Mouse (Mus musculus): ENCODE data around the gene Tial1.

Tial1 gene

DNA sequence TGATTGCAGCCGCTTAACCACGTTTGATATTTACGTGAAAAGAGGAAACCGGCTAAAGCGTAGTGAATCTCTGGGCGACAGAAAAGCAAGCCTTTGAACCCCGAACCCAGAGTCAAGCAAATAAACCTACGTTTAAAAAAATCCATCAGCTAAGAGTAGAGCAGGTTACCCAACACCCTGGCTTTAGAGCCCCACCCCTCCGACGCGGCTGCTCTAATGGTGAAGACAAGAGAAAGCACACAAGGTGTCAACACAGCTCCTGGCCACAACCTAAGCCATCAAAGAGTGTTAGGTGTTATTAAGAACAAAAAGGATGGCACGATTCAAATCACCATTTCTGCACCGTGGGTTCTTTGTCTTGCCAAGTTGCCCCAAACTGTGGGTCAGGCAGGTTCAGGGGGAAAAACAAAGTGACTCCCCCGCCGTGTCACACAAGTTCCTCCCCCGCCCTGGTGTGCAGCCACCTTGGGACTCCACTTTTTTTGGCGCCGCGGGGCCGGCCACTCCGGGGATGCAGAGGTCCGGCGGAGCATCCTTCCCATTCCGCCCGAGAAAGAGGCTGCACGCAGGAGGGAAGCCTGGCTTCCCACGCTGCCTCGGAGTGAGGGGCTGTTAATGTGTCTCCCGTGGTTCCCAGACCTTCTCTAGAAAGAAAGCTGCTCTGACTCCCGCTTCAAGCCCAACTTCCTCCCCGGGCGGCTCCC lies 44.1 kb downstream of the Tial1 start:
- in situ Hi-C loops (cut with MboI; ENCODE audit: low sequenced_read_pairs), result no loop called here

DNA sequence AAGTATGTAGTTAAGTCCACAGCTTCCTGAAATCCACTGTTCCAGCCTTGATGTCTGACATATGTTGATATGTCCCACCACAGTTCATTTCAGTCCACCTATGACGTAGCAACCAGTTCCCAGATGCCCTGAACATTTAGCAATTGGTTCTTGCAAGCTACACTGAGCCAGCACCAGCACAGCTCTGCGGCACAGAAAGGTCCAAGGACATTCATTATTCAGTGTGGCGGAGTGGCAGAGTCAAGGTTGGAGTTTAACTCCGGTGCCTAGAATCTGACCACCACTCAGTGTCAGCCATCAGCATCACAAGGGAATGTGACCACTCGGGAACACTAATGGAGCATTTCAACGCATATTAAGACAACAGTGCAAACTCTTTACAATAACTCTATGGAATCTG lies 44.9 kb downstream of the Tial1 start:
- in situ Hi-C loops (cut with MboI; ENCODE audit: low sequenced_read_pairs), result no loop called here

DNA sequence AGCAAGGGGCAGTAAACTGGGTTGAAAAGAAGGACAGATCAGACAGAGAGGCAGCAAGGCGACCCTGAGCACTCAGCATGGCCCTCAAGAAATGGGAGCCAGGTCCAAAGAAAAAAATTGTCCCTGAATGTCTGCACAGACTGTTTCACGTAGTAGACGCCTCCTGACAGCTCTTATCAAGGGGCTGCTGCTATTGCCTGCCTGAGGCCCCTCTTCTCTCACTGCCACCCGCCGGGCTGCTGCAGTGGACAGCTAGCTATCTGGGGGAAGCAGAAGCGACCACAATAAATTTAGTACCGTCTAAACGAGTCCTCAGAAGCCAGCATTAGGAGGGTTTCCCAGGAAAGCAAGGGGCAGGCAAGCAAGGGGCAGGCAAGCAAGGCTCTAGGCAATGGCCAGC lies 47.1 kb downstream of the Tial1 start:
- in situ Hi-C loops (cut with MboI; ENCODE audit: low sequenced_read_pairs), result no loop called here

DNA sequence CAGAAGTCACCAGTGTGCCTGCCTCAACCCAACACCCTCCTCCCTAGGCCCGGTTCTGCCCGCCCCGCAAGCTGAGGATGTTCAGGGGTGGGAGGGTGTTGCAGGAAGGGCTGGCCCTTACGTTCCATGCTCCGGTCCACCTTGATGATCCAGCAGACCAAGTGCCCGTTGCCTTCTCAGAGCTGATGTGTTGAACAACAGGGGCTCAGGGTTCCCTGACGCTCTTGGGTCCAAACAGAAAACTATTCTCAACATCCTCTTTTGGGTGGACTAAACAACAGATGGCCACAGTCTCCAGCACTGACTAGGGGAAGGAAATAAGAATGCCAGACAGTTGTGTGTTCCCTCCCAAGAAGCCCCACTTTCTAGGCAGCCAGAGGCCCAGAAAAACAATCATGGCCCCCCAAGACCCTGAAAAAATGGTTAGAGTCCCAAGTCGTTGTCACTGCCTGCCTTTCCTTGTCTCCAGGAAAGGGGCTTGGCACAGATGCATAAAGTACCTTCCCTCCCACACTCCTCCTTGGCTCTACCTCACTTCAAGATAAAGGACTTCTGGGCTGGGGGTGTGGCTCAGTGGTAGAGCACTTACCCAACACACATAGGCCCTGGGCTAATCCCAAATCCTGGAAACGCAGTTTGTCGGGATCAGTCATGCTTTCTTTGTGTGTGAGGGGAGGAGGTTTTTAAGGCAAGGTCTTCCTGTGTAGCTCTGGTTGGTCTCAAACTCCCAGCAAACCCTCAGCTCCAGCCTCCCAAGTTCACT lies 49.3 kb downstream of the Tial1 start:
- in situ Hi-C loops (cut with MboI; ENCODE audit: low sequenced_read_pairs), result no loop called here

DNA sequence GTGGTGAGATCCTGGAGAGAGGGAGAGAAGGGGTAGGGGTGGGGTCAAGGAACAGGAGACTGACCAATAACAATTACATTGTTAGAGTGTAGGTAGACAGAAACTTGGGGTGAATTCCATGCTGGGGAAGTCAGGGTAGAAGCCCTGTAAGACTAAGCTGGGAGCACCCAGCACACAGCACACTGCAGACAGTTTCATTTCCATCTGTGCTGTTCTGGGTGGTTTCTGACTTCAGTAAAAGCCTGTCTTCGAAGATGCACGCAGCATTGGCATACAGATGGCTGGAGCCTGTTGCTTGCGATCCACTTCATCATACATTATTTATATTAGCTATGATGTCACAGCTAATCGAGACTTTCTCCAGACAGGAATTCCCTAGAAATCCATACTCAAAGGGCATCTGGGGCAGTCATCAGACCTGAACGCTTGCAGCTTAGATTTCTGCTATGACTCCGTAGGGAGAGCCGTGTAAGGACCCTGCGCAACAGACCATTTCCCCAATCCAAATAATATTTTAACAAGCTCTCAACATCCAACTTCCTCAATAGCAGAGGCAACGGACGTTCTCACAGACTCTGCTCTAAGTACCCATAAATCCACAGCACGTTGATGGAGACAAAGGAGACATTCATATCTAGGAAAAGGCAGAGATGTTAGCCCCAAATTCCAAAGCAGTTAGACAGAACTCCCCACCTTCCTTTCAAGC lies 50.7 kb downstream of the Tial1 start:
- in situ Hi-C loops (cut with MboI; ENCODE audit: low sequenced_read_pairs), result no loop called here

DNA sequence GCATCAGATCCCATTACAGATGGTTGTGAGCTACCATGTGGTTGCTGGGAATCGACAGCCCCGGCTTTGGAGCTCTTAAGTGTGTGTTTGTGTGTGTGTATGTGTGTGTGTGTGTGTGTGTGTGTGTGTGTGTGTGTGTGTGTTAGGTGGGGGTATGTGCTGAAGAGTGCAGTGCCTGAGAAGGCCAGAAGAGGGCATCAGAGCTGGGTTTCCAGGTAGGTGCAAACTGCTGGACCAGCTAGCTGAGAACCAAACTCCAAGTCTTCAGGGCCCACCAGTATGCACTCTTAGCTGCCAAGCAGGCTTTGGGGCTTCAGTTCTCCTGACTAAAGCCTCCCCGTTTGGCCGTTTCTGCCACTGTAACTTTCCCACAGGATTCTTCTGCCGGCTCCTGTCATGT lies 53.3 kb downstream of the Tial1 start:
- in situ Hi-C loops (cut with MboI; ENCODE audit: low sequenced_read_pairs), result no loop called here

DNA sequence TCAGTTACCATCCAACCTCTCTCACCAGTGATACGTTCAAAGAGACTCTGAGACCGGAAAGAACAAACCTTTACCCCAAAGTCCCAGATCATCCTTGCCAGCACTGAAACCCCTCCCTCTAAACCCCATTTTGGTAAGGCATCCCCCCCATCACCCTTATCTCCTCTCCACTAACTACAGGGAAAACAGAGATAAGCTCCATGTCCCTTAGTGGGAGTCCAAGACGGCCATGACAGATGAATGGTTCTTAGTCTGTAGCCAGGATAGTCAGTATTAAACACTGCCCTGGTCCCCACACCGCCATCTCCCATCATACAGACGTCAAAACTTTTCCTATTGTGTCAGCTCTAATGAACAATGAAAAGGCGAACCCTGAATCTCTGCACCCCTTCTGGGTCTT lies 57.5 kb downstream of the Tial1 start:
- in situ Hi-C loops (cut with MboI; ENCODE audit: low sequenced_read_pairs), result no loop called here

DNA sequence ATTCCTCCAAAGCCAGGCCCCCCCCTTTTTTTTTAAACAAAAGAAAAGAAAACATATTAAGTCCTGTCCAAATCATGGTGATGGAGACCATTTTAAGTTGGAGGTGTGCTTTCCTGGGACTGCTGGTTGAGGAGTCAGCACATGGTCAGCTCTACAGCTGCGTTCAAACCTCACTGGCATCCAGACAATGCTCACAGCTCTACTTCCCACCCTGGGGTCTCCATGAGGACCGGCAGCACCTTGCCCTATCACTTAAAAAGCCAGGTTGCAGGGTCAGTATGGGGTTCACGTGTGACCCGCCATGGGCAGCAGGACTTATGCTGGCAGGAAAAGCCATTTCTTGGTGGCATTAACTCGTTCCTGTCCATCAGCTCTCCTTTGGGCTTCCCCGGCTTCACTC lies 57.9 kb downstream of the Tial1 start:
- in situ Hi-C loops (cut with MboI; ENCODE audit: low sequenced_read_pairs), result no loop called here

DNA sequence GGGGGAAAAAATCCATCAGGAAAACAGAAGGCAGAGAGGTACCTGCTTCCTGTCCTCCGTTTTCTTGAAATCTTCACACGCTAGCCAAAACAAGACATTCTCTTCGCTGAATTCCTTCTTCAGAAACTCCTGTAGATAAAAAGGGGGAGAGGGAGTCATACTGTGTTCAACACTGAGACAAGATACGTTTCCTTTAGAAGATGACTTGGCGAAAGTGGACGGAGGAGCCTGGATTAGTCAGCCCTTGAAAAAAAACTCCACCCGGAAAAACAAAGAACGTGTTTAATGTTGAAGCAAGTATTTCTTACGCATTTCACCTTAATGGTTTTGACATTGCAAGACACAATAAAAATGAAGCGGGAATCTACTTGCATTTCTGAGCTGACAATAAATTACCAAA lies 58.4 kb downstream of the Tial1 start:
- in situ Hi-C loops (cut with MboI; ENCODE audit: low sequenced_read_pairs), result no loop called here

DNA sequence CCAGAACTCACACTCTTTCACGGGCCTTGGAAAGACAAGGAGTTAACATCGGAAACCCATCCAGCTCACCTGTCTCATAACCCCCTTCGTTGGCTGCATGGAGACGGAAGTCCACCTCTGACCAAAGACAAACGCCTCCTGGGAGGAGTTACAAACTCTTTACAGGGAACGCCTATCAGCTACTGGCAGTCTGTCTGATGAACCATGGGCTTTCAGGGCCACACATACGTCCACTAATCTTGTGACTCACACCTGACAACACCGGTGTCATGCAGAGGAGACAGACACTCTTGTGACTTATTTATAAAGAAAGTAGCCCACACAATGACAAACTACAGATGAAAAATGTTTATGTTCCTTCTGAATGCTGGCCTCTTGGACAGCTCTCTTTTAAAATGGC lies 58.9 kb downstream of the Tial1 start:
- in situ Hi-C loops (cut with MboI; ENCODE audit: low sequenced_read_pairs), result no loop called here

DNA sequence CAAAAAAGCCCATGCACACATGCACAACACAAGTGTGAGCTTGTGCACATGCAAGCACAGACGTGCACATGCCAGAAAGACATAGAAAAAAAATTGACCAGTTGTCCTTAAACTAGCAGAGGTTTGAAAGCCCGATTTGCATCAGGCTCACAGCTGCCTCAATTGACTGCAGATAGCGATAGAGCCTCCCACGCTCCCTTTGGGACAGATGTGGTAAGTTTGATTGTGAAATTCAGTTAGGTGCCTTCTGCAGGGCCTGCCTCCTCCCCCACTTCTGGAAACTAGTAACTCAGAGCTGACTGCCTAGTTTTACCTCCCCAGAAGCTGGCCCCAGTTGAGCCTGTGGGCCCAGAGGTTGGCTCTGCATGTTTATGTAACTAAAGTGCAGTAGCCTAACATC lies 62.9 kb downstream of the Tial1 start:
- in situ Hi-C loops (cut with MboI; ENCODE audit: low sequenced_read_pairs), result no loop called here

DNA sequence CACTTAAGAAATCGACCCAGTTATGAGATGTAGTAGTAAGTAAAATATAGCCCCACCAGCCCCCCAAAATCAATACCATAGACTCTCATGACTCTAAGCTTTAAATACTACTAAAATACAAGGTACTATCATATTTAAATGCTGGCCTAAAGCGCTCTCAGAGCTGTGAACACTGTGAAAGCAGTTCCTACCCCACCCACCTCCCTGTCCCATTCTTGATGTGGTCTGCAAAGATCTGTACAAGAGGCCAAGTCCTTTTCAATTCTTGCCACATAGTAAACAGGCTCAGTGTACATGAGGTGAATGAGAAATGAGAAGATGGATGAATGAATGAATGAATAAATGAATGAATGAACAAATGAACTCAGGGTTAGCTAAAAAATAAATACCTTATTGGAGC lies 64.5 kb downstream of the Tial1 start:
- in situ Hi-C loops (cut with MboI; ENCODE audit: low sequenced_read_pairs), result no loop called here

DNA sequence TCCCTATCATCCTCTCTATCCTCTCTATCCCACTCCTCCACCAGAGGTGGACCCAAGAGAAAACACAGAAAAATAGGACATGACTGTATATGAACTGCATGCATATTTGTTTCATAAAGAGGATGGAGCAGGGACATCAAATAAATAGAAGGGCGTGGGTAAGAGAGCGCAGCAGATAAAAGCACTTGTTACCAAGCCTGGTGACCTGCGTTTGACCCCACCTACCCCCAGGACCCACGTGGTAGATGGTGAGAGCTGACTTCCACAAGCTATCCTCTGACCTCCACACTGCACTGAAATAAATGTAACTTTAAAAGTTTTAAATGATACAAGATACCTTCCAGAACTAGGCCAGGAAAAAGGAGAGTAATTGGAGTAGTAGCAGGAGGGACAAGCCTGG lies 67.8 kb downstream of the Tial1 start:
- in situ Hi-C loops (cut with MboI; ENCODE audit: low sequenced_read_pairs), result no loop called here

DNA sequence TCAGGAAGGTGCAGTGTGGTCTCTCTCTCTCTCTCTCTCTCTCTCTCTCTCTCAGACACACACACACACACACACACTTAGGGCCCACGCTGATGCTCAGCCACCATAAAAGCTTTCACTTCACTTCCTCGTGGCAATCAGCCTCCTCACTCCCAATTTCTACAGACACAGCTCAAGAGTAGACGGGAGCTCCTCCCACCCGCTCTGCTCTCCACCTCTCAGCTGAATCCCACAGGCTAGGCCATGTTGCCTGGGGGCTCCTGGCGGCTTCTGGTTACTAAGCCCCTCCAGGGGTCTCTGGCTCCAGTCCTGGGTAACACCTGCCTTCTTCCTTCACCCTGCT lies 68.6 kb downstream of the Tial1 start:
- in situ Hi-C loops (cut with MboI; ENCODE audit: low sequenced_read_pairs), result no loop called here

DNA sequence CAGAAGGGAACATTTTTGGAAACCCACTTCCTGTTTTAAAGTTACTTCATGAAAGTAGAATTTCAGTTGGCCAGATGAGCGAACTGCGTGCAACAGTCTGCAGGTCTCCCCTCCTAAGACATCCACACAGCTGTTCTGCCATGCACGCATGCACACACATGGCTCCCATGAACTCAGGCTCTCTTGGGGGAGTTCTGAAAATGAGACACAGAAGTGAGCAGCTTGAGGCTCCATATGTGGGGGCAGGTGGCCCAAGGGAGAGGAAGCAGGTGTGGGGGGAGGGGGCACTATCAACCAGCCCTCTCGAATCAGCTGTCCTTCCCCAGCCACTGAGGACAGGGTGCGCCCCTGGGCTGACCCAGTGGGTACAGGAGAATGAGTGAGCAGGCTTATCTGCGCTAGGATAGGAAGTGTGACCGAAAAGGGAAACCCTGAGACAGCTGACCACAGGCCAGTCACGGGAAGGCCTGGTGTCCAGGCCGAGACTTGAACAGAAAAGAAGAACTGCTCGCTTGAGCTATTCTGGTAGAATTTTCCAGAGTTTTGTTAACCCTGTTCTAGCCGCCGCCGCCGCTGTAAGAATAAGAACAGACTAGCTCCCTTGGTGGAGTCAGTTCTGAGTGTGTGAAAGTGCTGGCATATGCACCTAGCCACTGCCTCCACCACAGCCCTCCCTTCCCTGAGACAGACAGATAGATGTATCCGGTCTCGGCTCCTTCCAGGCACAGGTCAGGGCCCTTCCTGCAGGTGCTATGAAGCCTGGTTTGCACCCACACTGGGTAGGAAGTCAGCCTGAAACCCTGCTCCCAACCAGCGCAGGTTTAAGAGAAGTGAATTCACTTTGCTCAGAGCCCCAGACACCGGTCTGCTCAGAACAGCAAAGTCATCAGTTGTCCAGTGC lies 69.2 kb downstream of the Tial1 start:
- in situ Hi-C loops (cut with MboI; ENCODE audit: low sequenced_read_pairs), result no loop called here

DNA sequence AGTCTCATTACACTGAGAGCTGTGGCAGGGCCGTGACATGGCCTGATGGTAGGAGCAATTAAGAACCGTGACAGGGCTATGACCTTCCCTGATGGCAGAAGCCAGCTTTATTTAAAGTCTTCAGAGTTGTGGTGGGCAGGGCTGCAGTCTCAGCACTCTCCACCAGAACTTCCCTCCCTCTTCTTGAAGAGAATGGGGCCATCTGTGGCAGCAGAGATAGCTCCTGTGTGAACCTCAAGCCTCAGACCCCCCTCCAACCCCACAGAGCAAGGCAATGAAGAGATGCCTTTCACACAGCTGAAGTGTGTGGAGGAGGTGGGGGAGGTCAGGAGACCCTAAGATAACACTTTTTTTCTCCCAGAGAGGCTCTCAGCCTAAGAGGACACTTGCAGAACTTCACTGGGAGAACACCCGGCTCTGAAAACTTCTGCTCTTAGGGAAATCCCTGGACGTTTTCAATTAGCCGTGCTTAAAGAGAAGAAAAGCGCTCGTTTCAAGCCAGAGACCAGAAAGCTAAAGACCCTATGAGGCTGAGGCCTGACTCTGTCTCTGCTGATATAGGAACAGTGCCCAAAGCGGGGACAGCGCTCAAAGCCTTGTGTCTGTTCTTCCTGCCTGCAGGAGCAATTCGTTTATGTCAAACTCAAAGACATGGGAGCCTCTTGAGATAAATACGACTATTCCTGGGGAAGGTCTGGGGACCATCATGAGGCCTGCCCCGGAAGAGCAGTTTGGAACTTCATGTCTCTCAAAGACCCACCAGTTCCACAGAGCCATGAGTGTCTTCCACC lies 70.1 kb downstream of the Tial1 start:
- in situ Hi-C loops (cut with MboI; ENCODE audit: low sequenced_read_pairs), result no loop called here

Measured in CH12F3 (cell line).